Mouse (Mus musculus) small intestine, adult 2 months (tissue): ENCODE measurements around the gene Rpl39.

Experiments used
- CTCF ChIP-seq: fragments of 200-500 bp; IDR thresholded peaks from 2 replicates; pipeline ENCODE4 v1.5.1; 2012; ENCODE audit warnings: low read depth, mild to moderate bottlenecking, control low read depth, inconsistent platforms, low read length, moderate library complexity, mixed read lengths; ENCODE audit not compliant: insufficient replicate concordance, insufficient read length; ENCODE audit errors: extremely low read depth
- POLR2A ChIP-seq: fragments of 200-500 bp; IDR thresholded peaks from 2 replicates; pipeline ENCODE4 v1.6.1; 2012; ENCODE audit warnings: low read depth, mild to moderate bottlenecking, control low read depth, inconsistent platforms, low read length, moderate library complexity

GRCm38 (mm10) chrX:37126671-37127358 lies 41.6 kb upstream of the Rpl39 start, which contains the start of gene Nkap:
- TF ChIP-seq CTCF, result no peak
- TF ChIP-seq POLR2A, result peak; percentile 26; the same call in 1 of the 2 replicates
